Mouse (Mus musculus) lung, adult 2 months (tissue): Measurements from ENCODE around the gene Masp2. TPM values are rescaled to one million over a fixed set of nuclear protein-coding genes. Genes with fewer than 3 reads are reported as not detected.

Experiments
- DNase-seq: peaks from one replicate; pipeline ENCODE4 v3.0.0; 2022
- H3K4me1 ChIP-seq: fragments of 200-500 bp; 2 replicates; pipeline ENCODE4 v1.6.1; 2011; ENCODE audit warnings: low read length; ENCODE audit not compliant: control insufficient read depth, insufficient read depth
- H3K4me3 ChIP-seq: fragments of 200-500 bp; replicated peaks from 2 replicates; pipeline ENCODE3; 2011; ENCODE audit warnings: low read depth, mild to moderate bottlenecking, control low read depth, low read length; ENCODE audit errors: extremely low read depth
- CTCF ChIP-seq: fragments of 200-500 bp; IDR thresholded peaks from 2 replicates; pipeline ENCODE4 v1.5.1; 2011; ENCODE audit warnings: mild to moderate bottlenecking, low read length, control low read depth; ENCODE audit not compliant: insufficient read depth
- POLR2A ChIP-seq: fragments of 200-500 bp; IDR thresholded peaks from 2 replicates; pipeline ENCODE4 v1.6.1; 2011; ENCODE audit warnings: low read depth, mild to moderate bottlenecking, control low read depth, low read length, borderline replicate concordance; ENCODE audit errors: extremely low read depth
- WGBS: fragments of 180-500 bp; shearing (Covaris S2); methylation state at CpG from one replicate; pipeline ENCODE4 v1.1.7; 2018; 5-methylcytosine and 5-hydroxymethylcytosine counted together
- polyA plus RNA-seq: library from polyadenylated mRNA; depleted of rRNA; stranded (reverse); fragments of >200 nt; gene quantifications from 2 replicates; pipeline ENCODE4 v1.2.3, GENCODE M21; 2012

Gene Masp2
- polyA plus RNA-seq, 1 experiment = 0.28 TPM

- Histone ChIP-seq H3K4me3 (no peak overlapping the region), H3K4me1 (no peaks in the 10 kb centered on the region)
- DNase-seq = no peak
- TF ChIP-seq POLR2A = no peak
- no peak for TF ChIP-seq CTCF
- 41% methylated on average over 5 of the region's 5 CpGs for WGBS
Measured at GRCm38 (mm10) chr4:148610631-148611364, 8.4 kb downstream of the Masp2 start.

DNA sequence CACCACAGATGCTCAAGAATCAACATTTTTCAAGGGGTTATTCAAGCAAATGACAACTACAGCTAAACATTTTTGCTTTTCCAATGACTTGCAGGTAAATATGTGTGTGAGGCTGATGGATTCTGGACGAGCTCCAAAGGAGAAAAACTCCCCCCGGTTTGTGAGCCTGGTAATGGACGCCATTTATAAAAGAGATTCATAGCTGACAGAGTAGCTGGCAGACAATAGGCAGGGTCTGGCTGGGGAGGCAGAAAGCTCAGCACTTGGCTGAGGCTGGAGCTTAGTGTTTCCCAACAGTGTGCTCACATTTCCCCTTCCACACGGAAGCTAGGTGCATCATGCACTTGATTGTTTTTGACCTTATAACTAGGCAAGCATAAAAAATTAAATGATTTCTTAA, 10.2 kb downstream of the Masp2 start:
- no peak for DNase-seq
- TF ChIP-seq POLR2A = no peak
- TF ChIP-seq CTCF = no peak
- no peak overlapping the region for H3K4me3 ChIP-seq
- WGBS = 52% methylated on average over 4 of the region's 4 CpGs
- no peaks in the 10 kb centered on the region for H3K4me1 ChIP-seq

DNA sequence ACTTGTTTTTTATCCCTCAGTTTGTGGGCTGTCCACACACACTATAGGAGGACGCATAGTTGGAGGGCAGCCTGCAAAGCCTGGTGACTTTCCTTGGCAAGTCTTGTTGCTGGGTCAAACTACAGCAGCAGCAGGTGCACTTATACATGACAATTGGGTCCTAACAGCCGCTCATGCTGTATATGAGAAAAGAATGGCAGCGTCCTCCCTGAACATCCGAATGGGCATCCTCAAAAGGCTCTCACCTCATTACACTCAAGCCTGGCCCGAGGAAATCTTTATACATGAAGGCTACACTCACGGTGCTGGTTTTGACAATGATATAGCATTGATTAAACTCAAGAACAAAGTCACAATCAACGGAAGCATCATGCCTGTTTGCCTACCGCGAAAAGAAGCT, 11.4 kb downstream of the Masp2 start:
- Histone ChIP-seq H3K4me1 (no peaks in the 10 kb centered on the region), H3K4me3 (no peak overlapping the region)
- no peak for DNase-seq
- WGBS = 81% methylated on average over 9 of the region's 9 CpGs
- no peak for TF ChIP-seq POLR2A
- TF ChIP-seq CTCF = no peak

- 50% methylated on average over 1 of the region's 1 CpGs for WGBS
- Histone ChIP-seq H3K4me3 (no peak overlapping the region), H3K4me1 (peaks cover 9% of the 10 kb centered on the region; the same call in 1 of the 2 replicates)
- no peak for DNase-seq
- TF ChIP-seq CTCF (no peak), POLR2A (no peak)
Measured at GRCm38 (mm10) chr4:148619805-148620204, 17.5 kb downstream of the Masp2 start.

- Histone ChIP-seq H3K4me3 (no peak overlapping the region), H3K4me1 (peaks cover 11% of the 10 kb centered on the region; the same call in 1 of the 2 replicates)
- DNase-seq = no peak
- no peak for TF ChIP-seq CTCF
- TF ChIP-seq POLR2A = no peak
- WGBS = 76% methylated on average over 1 of the region's 1 CpGs
Measured at GRCm38 (mm10) chr4:148620718-148621117, 18.4 kb downstream of the Masp2 start.

GRCm38 (mm10) chr4:148622485-148622884, 20.1 kb downstream of the Masp2 start:
- TF ChIP-seq POLR2A (no peak), CTCF (no peak)
- no peak for DNase-seq
- H3K4me1 ChIP-seq = peaks cover 11% of the 10 kb centered on the region; the same call in 1 of the 2 replicates
- 72% methylated on average over 4 of the region's 4 CpGs for WGBS
- no peak overlapping the region for H3K4me3 ChIP-seq

DNA sequence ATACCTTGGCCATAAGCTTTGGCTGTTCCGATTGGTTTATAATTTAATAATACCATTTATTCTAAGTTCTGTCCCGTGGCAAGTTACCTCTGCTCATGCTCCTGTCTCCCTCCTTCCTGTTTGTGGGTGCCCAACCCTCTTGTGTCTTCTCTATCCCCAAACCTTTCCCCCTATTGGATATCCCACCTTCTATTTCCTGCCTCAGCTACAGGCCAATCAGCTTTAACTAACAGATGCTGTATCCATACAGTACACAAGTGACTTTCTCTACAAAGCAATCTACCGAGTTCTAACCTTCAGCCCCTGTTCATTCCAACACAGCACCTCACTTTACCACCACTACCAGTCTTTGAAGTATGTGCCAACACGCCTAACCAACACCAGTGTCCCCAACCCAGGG, 21.3 kb downstream of the Masp2 start:
- WGBS = 67% methylated on average over 4 of the region's 4 CpGs
- Histone ChIP-seq H3K4me1 (peaks cover 11% of the 10 kb centered on the region; the same call in 1 of the 2 replicates), H3K4me3 (no peak overlapping the region)
- TF ChIP-seq POLR2A = no peak
- no peak for TF ChIP-seq CTCF
- no peak for DNase-seq

GRCm38 (mm10) chr4:148625010-148625409, 22.7 kb downstream of the Masp2 start:
- Histone ChIP-seq H3K4me1 (peaks cover 11% of the 10 kb centered on the region; the same call in 1 of the 2 replicates), H3K4me3 (peak overlapping the region; percentile 24)
- WGBS = 65% methylated on average over 10 of the region's 10 CpGs
- no peak for DNase-seq
- no peak for TF ChIP-seq POLR2A
- no peak for TF ChIP-seq CTCF

DNA sequence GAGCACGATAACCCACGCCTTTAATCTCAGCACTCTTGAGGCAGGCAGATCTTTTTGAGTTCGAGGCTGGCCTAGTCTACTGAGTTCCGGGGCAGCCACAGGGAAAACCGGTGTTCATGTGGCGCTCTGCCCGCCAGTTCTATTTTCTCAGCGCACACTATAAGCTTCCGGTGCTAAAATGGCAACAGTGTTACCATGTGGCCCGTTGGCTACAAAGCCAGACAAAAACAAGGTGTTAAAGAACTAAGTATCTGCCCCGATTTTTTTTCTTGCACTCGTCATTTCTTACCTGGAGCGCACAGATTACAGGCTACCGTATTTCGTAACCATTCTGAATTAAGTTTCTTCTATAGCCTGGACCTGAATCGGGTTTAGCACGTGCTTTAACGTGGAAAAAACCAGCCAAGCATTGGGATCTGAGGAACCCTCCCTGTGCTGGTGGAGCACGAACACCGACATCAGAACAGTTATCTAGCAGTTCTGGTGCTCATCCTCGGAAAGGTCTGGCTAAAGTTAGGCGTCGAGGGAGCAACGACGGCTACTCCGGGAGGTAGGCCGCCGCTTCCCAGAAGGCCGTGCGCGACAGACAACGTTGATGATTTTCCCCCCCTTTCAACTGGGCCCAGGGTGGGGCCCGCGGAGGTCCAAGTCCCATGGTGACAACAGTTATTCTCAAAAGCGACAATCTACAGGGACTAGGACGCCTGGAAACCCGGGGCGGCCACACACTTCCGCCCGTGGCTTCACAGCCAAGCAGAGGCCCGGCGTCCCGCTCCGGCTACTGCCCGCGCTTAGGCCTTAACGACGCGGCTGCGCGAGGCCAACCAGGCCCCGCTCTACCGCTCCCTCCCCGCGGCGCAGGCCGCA, 23.6 kb downstream of the Masp2 start:
- peaks cover 11% of the 10 kb centered on the region; the same call in 1 of the 2 replicates for H3K4me1 ChIP-seq
- TF ChIP-seq CTCF = no peak
- no peak for TF ChIP-seq POLR2A
- under 1% methylated on average over 57 of the region's 57 CpGs for WGBS
- peak overlapping the region; percentile 98 for H3K4me3 ChIP-seq
- no peak for DNase-seq
